Mouse (Mus musculus): ENCODE results near the gene 1700017D01Rik. TPM values are rescaled to one million over a fixed set of nuclear protein-coding genes. Genes with fewer than 3 reads are reported as not detected.
A peak's percentile ranks its signal among the peaks of the same experiment; 100 is the strongest.
"Not testable (repeated sequence)": the region's sequence is repeated elsewhere in the genome, so short reads cannot be mapped to it uniquely, and the experiment has no call there.

Gene 1700017D01Rik
- total RNA-seq, 1 experiment: not detected

DNA sequence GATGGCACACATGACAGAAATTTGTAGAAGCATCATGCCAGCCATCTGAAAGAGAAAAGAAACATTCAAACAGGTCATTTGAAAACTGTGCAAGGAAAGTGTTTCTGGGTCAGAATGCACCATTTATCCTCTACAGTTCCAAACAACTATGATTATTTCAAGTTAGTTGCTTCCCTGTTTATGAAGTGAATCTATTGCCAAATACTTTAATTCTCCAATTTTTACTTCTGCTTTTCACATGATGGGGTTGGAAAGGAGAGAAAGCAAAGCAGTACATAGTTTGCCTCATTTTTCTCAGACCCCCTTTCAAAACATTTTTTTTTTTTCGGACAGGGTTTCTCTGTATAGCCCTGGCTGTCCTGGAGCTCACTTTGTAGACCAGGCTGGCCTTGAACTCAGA is 28.8 kb downstream of the 1700017D01Rik start:
- TF ChIP-seq MAFK (IDR thresholded peaks at IDR 0.05; ENCODE audit: insufficient read depth, low read depth, low read length) (no peak), HCFC1 (IDR thresholded peaks at IDR 0.05; ENCODE audit: borderline replicate concordance, insufficient read depth, low read length) (no peak), CHD2 (IDR thresholded peaks at IDR 0.05; ENCODE audit: low read depth, low read length) (no peak), ZC3H11A (IDR thresholded peaks at IDR 0.05; ENCODE audit: borderline replicate concordance, low read depth, low read length) (no peak), ZNF384 (IDR thresholded peaks at IDR 0.05; ENCODE audit: low read depth, low read length) (no peak)
- no peaks in the 10 kb centered on the region for H3K36me3 ChIP-seq (ENCODE audit: control insufficient read depth, insufficient read depth, low read length, poor library complexity, severe bottlenecking)
- no peaks in the 10 kb centered on the region for H3K9me3 ChIP-seq (ENCODE audit: control insufficient read depth, insufficient read depth, low read depth, low read length)
- H3K9ac ChIP-seq (ENCODE audit: insufficient read depth, low read depth, low read length, poor library complexity, severe bottlenecking): no peak overlapping the region
- DNase-seq (ENCODE audit: low read depth, low spot score): no peak
- no peak overlapping the region for H3K27ac ChIP-seq (ENCODE audit: insufficient read depth, low read depth, low read length, poor library complexity, severe bottlenecking)
- H3K4me1 ChIP-seq (ENCODE audit: control insufficient read depth in 2 of 2, insufficient read depth in 2 of 2, low read length in 2 of 2, poor library complexity in 1 of 2): no peaks in the 10 kb centered on the region
- H3K4me3 ChIP-seq (ENCODE audit: insufficient read depth in 1 of 2, low read depth in 1 of 2, low read length in 2 of 2, poor library complexity in 1 of 2, severe bottlenecking in 1 of 2): no peak overlapping the region
- in situ Hi-C loops (cut with MboI; ENCODE audit: low sequenced_read_pairs in 2 of 2, unreplicated experiment in 2 of 2): no loop called here

DNA sequence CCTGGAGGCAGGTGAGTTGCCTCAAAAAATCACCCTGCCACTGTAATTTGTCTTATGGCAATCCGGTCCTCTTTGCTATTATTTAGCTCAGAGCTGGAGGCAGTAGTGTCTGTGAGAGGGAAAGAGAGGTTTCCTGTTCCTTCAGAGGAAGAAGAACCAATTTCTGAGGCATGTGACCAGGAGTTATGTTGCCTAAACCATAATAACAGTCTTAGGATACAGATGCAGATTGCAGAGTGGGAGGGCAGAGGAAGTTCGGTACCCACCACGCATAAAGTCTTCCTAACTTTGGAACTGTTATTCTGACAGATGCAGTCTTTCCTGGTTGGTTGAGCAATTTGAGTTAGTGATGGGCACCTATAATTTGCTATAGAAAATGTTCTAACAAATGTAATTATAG is 32.3 kb downstream of the 1700017D01Rik start:
- no peak for DNase-seq (ENCODE audit: low read depth, low spot score)
- H3K27ac ChIP-seq (ENCODE audit: insufficient read depth, low read depth, low read length, poor library complexity, severe bottlenecking): no peak overlapping the region
- H3K4me3 ChIP-seq (ENCODE audit: insufficient read depth in 1 of 2, low read depth in 1 of 2, low read length in 2 of 2, poor library complexity in 1 of 2, severe bottlenecking in 1 of 2): no peak overlapping the region
- H3K9ac ChIP-seq (ENCODE audit: insufficient read depth, low read depth, low read length, poor library complexity, severe bottlenecking): no peak overlapping the region
- H3K36me3 ChIP-seq (ENCODE audit: control insufficient read depth, insufficient read depth, low read length, poor library complexity, severe bottlenecking): no peaks in the 10 kb centered on the region
- H3K9me3 ChIP-seq (ENCODE audit: control insufficient read depth, insufficient read depth, low read depth, low read length): no peaks in the 10 kb centered on the region
- in situ Hi-C loops (cut with MboI; ENCODE audit: low sequenced_read_pairs in 2 of 2, unreplicated experiment in 2 of 2): no loop called here
- H3K4me1 ChIP-seq (ENCODE audit: control insufficient read depth in 2 of 2, insufficient read depth in 2 of 2, low read length in 2 of 2, poor library complexity in 1 of 2): no peaks in the 10 kb centered on the region
- TF ChIP-seq ZNF384 (IDR thresholded peaks at IDR 0.05; ENCODE audit: low read depth, low read length) (no peak), CHD2 (IDR thresholded peaks at IDR 0.05; ENCODE audit: low read depth, low read length) (no peak), ZC3H11A (IDR thresholded peaks at IDR 0.05; ENCODE audit: borderline replicate concordance, low read depth, low read length) (no peak), HCFC1 (IDR thresholded peaks at IDR 0.05; ENCODE audit: borderline replicate concordance, insufficient read depth, low read length) (no peak), MAFK (IDR thresholded peaks at IDR 0.05; ENCODE audit: insufficient read depth, low read depth, low read length) (no peak)

DNA sequence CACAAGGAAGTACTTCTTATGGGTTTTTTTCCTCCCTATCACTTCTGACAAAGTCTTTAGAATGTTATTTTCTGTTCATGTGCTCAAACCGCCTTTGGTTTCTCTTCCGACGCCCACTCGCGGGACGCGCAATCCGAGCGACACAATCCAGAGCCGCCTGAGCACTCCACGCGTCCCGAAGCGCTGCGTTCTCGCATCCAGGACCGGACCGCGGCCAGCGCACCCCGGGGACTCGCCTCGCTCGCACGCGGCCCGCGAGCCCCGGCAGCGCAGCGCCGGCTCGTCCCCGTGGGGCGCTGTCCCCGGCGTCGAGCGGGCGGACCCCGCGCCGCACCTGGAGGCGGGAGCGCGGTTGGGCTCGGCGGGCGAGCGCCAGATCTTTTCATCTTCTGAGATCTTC is 38.5 kb downstream of the 1700017D01Rik start:
- DNase-seq (ENCODE audit: low read depth, low spot score); H3K27ac ChIP-seq (ENCODE audit: insufficient read depth, low read depth, low read length, poor library complexity, severe bottlenecking); in situ Hi-C loops (cut with MboI; ENCODE audit: low sequenced_read_pairs in 2 of 2, unreplicated experiment in 2 of 2); H3K36me3 ChIP-seq (ENCODE audit: control insufficient read depth, insufficient read depth, low read length, poor library complexity, severe bottlenecking); H3K9me3 ChIP-seq (ENCODE audit: control insufficient read depth, insufficient read depth, low read depth, low read length); H3K4me1 ChIP-seq (ENCODE audit: control insufficient read depth in 2 of 2, insufficient read depth in 2 of 2, low read length in 2 of 2, poor library complexity in 1 of 2): not testable (repeated sequence)
- peak overlapping the region in 1 of 2 experiments; percentile 42; a peak in 2 of 4 replicates for H3K4me3 ChIP-seq (ENCODE audit: insufficient read depth in 1 of 2, low read depth in 1 of 2, low read length in 2 of 2, poor library complexity in 1 of 2, severe bottlenecking in 1 of 2)
- peak overlapping the region; percentile 14; the same call in 1 of the 2 replicates for H3K9ac ChIP-seq (ENCODE audit: insufficient read depth, low read depth, low read length, poor library complexity, severe bottlenecking)

DNA sequence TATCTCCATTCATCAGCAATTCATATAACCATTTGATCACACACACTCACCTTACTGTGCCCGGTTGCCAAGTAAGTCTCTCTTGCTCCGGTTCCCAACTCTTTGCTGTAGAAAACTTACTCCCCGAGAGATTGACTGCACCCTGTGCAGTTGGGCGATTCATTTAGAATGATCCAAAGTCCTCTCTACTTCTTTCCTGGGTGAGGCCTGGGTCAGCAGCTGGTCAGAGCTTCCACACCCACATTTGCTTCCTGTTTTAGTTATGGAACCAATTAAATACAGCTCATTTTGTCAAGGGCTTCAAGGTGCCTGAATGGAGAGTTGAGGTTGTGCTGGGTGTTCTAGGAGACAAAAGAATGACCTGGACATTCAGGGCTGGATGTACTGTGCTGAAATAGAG is 49.7 kb downstream of the 1700017D01Rik start, which contains the start of gene Ms4a8a:
Gene Ms4a8a, minus strand, starts transcription at position 169 of the 400 bp plus-strand sequence.
- Histone ChIP-seq H3K36me3 (ENCODE audit: control insufficient read depth, insufficient read depth, low read length, poor library complexity, severe bottlenecking) (no peaks in the 10 kb centered on the region), H3K4me3 (ENCODE audit: insufficient read depth in 1 of 2, low read depth in 1 of 2, low read length in 2 of 2, poor library complexity in 1 of 2, severe bottlenecking in 1 of 2) (no peak within 1 kb of the TSS), H3K4me1 (ENCODE audit: control insufficient read depth in 2 of 2, insufficient read depth in 2 of 2, low read length in 2 of 2, poor library complexity in 1 of 2) (no peaks in the 10 kb centered on the region), H3K27ac (ENCODE audit: insufficient read depth, low read depth, low read length, poor library complexity, severe bottlenecking) (no peak within 1 kb of the TSS), H3K9ac (ENCODE audit: insufficient read depth, low read depth, low read length, poor library complexity, severe bottlenecking) (no peak within 1 kb of the TSS), H3K9me3 (ENCODE audit: control insufficient read depth, insufficient read depth, low read depth, low read length) (no peaks in the 10 kb centered on the region)
- TF ChIP-seq CHD2 (IDR thresholded peaks at IDR 0.05; ENCODE audit: low read depth, low read length): no peak
- no peak for DNase-seq (ENCODE audit: low read depth, low spot score)
- in situ Hi-C loops (cut with MboI; ENCODE audit: low sequenced_read_pairs in 2 of 2, unreplicated experiment in 2 of 2): no loop called here

DNA sequence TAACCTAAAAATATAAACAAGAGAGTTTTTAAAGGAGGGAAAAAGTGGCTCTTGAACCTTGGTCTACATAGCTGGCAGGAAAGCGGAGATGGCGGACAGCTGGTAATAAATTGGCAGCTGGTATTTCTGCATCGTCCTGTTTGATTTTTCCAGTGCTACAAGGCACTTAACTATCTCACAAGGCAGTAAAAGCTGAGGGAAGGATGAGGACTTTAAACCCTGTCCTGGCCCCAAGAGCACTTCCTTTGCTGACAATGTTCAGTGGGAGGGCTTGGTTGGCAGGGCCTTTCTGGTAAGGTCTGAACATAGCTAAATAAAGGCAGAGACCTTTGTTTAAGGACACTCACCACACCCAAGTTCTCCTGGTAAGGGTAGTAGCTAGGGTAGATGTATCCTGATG is 60.3 kb downstream of the 1700017D01Rik start:
- Histone ChIP-seq H3K36me3 (ENCODE audit: control insufficient read depth, insufficient read depth, low read length, poor library complexity, severe bottlenecking) (no peaks in the 10 kb centered on the region), H3K4me3 (ENCODE audit: insufficient read depth in 1 of 2, low read depth in 1 of 2, low read length in 2 of 2, poor library complexity in 1 of 2, severe bottlenecking in 1 of 2) (no peak overlapping the region), H3K9me3 (ENCODE audit: control insufficient read depth, insufficient read depth, low read depth, low read length) (no peaks in the 10 kb centered on the region), H3K4me1 (ENCODE audit: control insufficient read depth in 2 of 2, insufficient read depth in 2 of 2, low read length in 2 of 2, poor library complexity in 1 of 2) (no peaks in the 10 kb centered on the region), H3K27ac (ENCODE audit: insufficient read depth, low read depth, low read length, poor library complexity, severe bottlenecking) (no peak overlapping the region), H3K9ac (ENCODE audit: insufficient read depth, low read depth, low read length, poor library complexity, severe bottlenecking) (no peak overlapping the region)
- no peak for DNase-seq (ENCODE audit: low read depth, low spot score)
- in situ Hi-C loops (cut with MboI; ENCODE audit: low sequenced_read_pairs in 2 of 2, unreplicated experiment in 2 of 2): no loop called here
- TF ChIP-seq ZC3H11A (IDR thresholded peaks at IDR 0.05; ENCODE audit: borderline replicate concordance, low read depth, low read length) (no peak), MAFK (IDR thresholded peaks at IDR 0.05; ENCODE audit: insufficient read depth, low read depth, low read length) (no peak), CHD2 (IDR thresholded peaks at IDR 0.05; ENCODE audit: low read depth, low read length) (no peak), ZNF384 (IDR thresholded peaks at IDR 0.05; ENCODE audit: low read depth, low read length) (no peak), HCFC1 (IDR thresholded peaks at IDR 0.05; ENCODE audit: borderline replicate concordance, insufficient read depth, low read length) (no peak)

Data from ES-E14 (cell line).